Mouse (Mus musculus) heart, adult 2 months (tissue): ENCODE data around the gene 9830107B12Rik.

Experiments used
- CTCF ChIP-seq: fragments of 200-600 bp; IDR thresholded peaks from 2 replicates; pipeline ENCODE4 v1.8.1; 2022; ENCODE audit warnings: antibody characterized with exemption, mild to moderate bottlenecking, moderate library complexity
- EP300 ChIP-seq: fragments of 200-500 bp; IDR thresholded peaks from 2 replicates; pipeline ENCODE4 v1.6.1; 2011; ENCODE audit warnings: low read depth, low read length, control low read depth; ENCODE audit not compliant: insufficient read depth
- POLR2A ChIP-seq: fragments of 200-500 bp; IDR thresholded peaks from 2 replicates; pipeline ENCODE4 v1.6.1; 2011; ENCODE audit warnings: mild to moderate bottlenecking, low read depth, low read length, control low read depth; ENCODE audit not compliant: insufficient read depth

GRCm38 (mm10) chr17:48097743-48098527 is 48.1 kb downstream of the 9830107B12Rik start:
- TF ChIP-seq POLR2A (no peak), CTCF (no peak), EP300 (no peak)
